Comparison of ENCODE assay signal across 7 mouse cellular contexts in genomic region chr3:94398217-94398616, GRCm38 (mm10). TPM values are rescaled to one million over a fixed set of nuclear protein-coding genes. Genes with fewer than 3 reads are reported as not detected.
DNase-seq lines count a peak whose midpoint lies in the region; ATAC-seq and TF ChIP-seq lines count a peak whose summit lies in the region.

TSS of gene Lingo4 (plus strand) at chr3:94398517.

- peak within 1 kb of the TSS; percentile 34 for H3K4me3 ChIP-seq in lung, embryonic 16.5 days (ENCODE audit: low read length)
- no peak within 1 kb of the TSS for H3K4me3 ChIP-seq in lung, adult 2 months (replicated peaks; ENCODE audit: extremely low read depth, low read depth, low read length)
- peak within 1 kb of the TSS; percentile 44 for H3K4me3 ChIP-seq in forebrain, embryonic 16.5 days (replicated peaks; ENCODE audit: low read length)
- peak within 1 kb of the TSS; percentile 32 for H3K4me3 ChIP-seq in limb, embryonic 13.5 days
- peak within 1 kb of the TSS; percentile 20 for H3K4me3 ChIP-seq in stomach, embryonic 14.5 days (ENCODE audit: low read depth, low read length)

- ATAC-seq in lung, embryonic 16.5 days (ENCODE audit: low read depth) = no peak
- ATAC-seq in forebrain, embryonic 16.5 days = no peak
- no peak for ATAC-seq in limb, embryonic 13.5 days (ENCODE audit: low FRiP score, low read depth)
- ATAC-seq in stomach, embryonic 14.5 days (ENCODE audit: insufficient number of reproducible peaks, insufficient read depth, low FRiP score, low read depth) = no peak

- peak within 1 kb of the TSS; percentile 36; the same call in 1 of the 2 replicates for H3K9ac ChIP-seq in lung, embryonic 16.5 days (ENCODE audit: low read length)
- peak within 1 kb of the TSS; percentile 67 for H3K9ac ChIP-seq in forebrain, embryonic 16.5 days (replicated peaks; ENCODE audit: low read depth, low read length)
- H3K9ac ChIP-seq in limb, embryonic 13.5 days = peak within 1 kb of the TSS; percentile 45
- H3K9ac ChIP-seq in stomach, embryonic 14.5 days (replicated peaks; ENCODE audit: low read depth, low read length) = peak within 1 kb of the TSS; percentile 18; the same call in 1 of the 2 replicates

- no peak for DNase-seq in lung, adult 2 months
- no peak for DNase-seq in ovary, postnatal 10 days (ENCODE audit: low spot score)
- DNase-seq in layer of hippocampus, adult 9-10 months (ENCODE audit: low spot score) = no peak

- no peak within 1 kb of the TSS for H3K27ac ChIP-seq in lung, embryonic 16.5 days (ENCODE audit: low read length)
- no peak within 1 kb of the TSS for H3K27ac ChIP-seq in forebrain, embryonic 16.5 days (ENCODE audit: low read length)
- no peak within 1 kb of the TSS for H3K27ac ChIP-seq in limb, embryonic 13.5 days
- no peak within 1 kb of the TSS for H3K27ac ChIP-seq in stomach, embryonic 14.5 days (ENCODE audit: low read length)

- no peaks in the 10 kb centered on the region for H3K36me3 ChIP-seq in lung, embryonic 16.5 days (ENCODE audit: control insufficient read depth, insufficient read depth, low read length)
- H3K36me3 ChIP-seq in forebrain, embryonic 16.5 days (ENCODE audit: control insufficient read depth, insufficient read depth) = no peaks in the 10 kb centered on the region
- H3K36me3 ChIP-seq in limb, embryonic 13.5 days = no peaks in the 10 kb centered on the region
- H3K36me3 ChIP-seq in stomach, embryonic 14.5 days (ENCODE audit: control insufficient read depth, insufficient read depth, low read length) = no peaks in the 10 kb centered on the region

- no peak for TF ChIP-seq POLR2A in lung, adult 2 months (IDR thresholded peaks at IDR 0.05; ENCODE audit: borderline replicate concordance, extremely low read depth, low read depth, low read length)

- no peak for TF ChIP-seq CTCF in lung, adult 2 months (IDR thresholded peaks at IDR 0.05; ENCODE audit: insufficient read depth, low read length)

- H3K4me1 ChIP-seq in lung, embryonic 16.5 days (replicated peaks; ENCODE audit: control insufficient read depth, insufficient read depth, low read length) = peaks cover 3% of the 10 kb centered on the region
- no peaks in the 10 kb centered on the region for H3K4me1 ChIP-seq in lung, adult 2 months (ENCODE audit: control insufficient read depth, insufficient read depth, low read length)
- H3K4me1 ChIP-seq in forebrain, embryonic 16.5 days (replicated peaks; ENCODE audit: control insufficient read depth, insufficient read depth, low read length) = peaks cover 16% of the 10 kb centered on the region
- peaks cover 14% of the 10 kb centered on the region for H3K4me1 ChIP-seq in limb, embryonic 13.5 days
- 0 out of 2 replicates have a peak, but pooled peaks cover 2% of the 10 kb centered on the region for H3K4me1 ChIP-seq in stomach, embryonic 14.5 days (ENCODE audit: control insufficient read depth, insufficient read depth, low read length)

- peaks cover 7% of the 10 kb centered on the region for H3K27me3 ChIP-seq in lung, embryonic 16.5 days (ENCODE audit: control insufficient read depth, insufficient read depth, low read depth, low read length)
- H3K27me3 ChIP-seq in forebrain, embryonic 16.5 days (replicated peaks; ENCODE audit: control insufficient read depth, insufficient read depth, low read length) = no peaks in the 10 kb centered on the region
- peaks cover 75% of the 10 kb centered on the region for H3K27me3 ChIP-seq in limb, embryonic 13.5 days
- H3K27me3 ChIP-seq in stomach, embryonic 14.5 days (ENCODE audit: control insufficient read depth, insufficient read depth, low read length) = no peaks in the 10 kb centered on the region

- H3K9me3 ChIP-seq in lung, embryonic 16.5 days (ENCODE audit: control insufficient read depth, low read length) = no peaks in the 10 kb centered on the region
- no peaks in the 10 kb centered on the region for H3K9me3 ChIP-seq in forebrain, embryonic 16.5 days (ENCODE audit: control insufficient read depth, low read length)
- no peaks in the 10 kb centered on the region for H3K9me3 ChIP-seq in limb, embryonic 13.5 days
- no peaks in the 10 kb centered on the region for H3K9me3 ChIP-seq in stomach, embryonic 14.5 days (ENCODE audit: control insufficient read depth, low read depth, low read length)

- 59% methylated on average over 6 of the region's 6 CpGs for WGBS in lung, embryonic 16.5 days
- WGBS in lung, adult 2 months = 63% methylated on average over 6 of the region's 6 CpGs
- WGBS in forebrain, embryonic 16.5 days = 75% methylated on average over 6 of the region's 6 CpGs
- WGBS in limb, embryonic 13.5 days = 70% methylated on average over 6 of the region's 6 CpGs
- WGBS in stomach, embryonic 14.5 days = 65% methylated on average over 6 of the region's 6 CpGs

- H3K4me2 ChIP-seq in lung, embryonic 16.5 days (ENCODE audit: low read depth, low read length) = peak within 1 kb of the TSS; percentile 62
- H3K4me2 ChIP-seq in forebrain, embryonic 16.5 days (ENCODE audit: low read length) = peak within 1 kb of the TSS; percentile 78
- peak within 1 kb of the TSS; percentile 63 for H3K4me2 ChIP-seq in limb, embryonic 13.5 days (replicated peaks)
- peak within 1 kb of the TSS; percentile 54 for H3K4me2 ChIP-seq in stomach, embryonic 14.5 days (replicated peaks; ENCODE audit: low read depth, low read length)

RNA-seq across cellular contexts. Expression of gene Lingo4, which starts in this region (rescaled TPM):
- polyA plus RNA-seq in lung, embryonic 16.5 days (2015; fragmentation: Nextera tagmentation; extraction: Ambion mirVana) = 0.35 and 0.44 TPM in 2 replicates
- polyA plus RNA-seq in lung, adult 2 months (2012; rRNA removed) = 0.12 and 0.17 TPM in 2 replicates
- polyA plus RNA-seq in forebrain, embryonic 16.5 days (2015; fragmentation: Nextera tagmentation; extraction: Ambion mirVana) = 1.1 and 1.2 TPM in 2 replicates
- polyA plus RNA-seq in limb, embryonic 13.5 days (2015; fragmentation: Nextera tagmentation; extraction: Ambion mirVana) = 0.06 and 0.14 TPM in 2 replicates
- 0.20 and 0.51 TPM in 2 replicates for polyA plus RNA-seq in stomach, embryonic 14.5 days (2014; fragmentation: Nextera tagmentation; extraction: Ambion mirVana)
